Mouse (Mus musculus): ENCODE measurements at regions not wholly inside any gene's neighbourhood (a gene's known extent, or its start where the extent isn't known, plus 50 kb on each side); places are given as distances from the start of the nearest gene placed in this dataset.

DNA sequence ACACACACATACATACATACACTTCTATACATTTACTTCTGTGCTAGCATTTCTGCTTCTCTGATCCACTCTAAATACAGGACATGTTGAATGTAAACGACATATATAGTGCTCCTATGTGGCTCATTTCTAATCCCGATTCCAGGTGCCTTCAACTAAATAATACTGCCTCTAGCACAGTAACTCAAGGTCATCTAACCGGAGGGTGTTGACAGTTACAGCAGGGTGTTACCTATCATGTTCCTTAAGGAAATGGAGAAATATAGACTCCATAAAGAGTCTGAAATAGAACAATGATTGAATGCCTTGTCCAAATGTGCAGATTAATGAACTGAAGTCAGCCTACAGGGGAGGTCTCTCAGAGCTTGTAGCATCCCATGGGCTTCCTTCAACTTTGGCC lies 307.3 kb upstream of the Apob start:
- no peaks in the 10 kb centered on the region for H3K36me3 ChIP-seq
- 83% methylated on average over 3 of the region's 3 CpGs for WGBS
- H3K4me2 ChIP-seq (replicated peaks): no peak overlapping the region
- ATAC-seq (ENCODE audit: insufficient number of reproducible peaks, low FRiP score, low TSS enrichment, low read depth): no peak
- H3K4me3 ChIP-seq (replicated peaks): no peak overlapping the region
- no peaks in the 10 kb centered on the region for H3K9me3 ChIP-seq (replicated peaks)
- no peaks in the 10 kb centered on the region for H3K4me1 ChIP-seq
- H3K9ac ChIP-seq: no peak overlapping the region
- H3K27me3 ChIP-seq: no peaks in the 10 kb centered on the region
- no peak overlapping the region for H3K27ac ChIP-seq (replicated peaks)

DNA sequence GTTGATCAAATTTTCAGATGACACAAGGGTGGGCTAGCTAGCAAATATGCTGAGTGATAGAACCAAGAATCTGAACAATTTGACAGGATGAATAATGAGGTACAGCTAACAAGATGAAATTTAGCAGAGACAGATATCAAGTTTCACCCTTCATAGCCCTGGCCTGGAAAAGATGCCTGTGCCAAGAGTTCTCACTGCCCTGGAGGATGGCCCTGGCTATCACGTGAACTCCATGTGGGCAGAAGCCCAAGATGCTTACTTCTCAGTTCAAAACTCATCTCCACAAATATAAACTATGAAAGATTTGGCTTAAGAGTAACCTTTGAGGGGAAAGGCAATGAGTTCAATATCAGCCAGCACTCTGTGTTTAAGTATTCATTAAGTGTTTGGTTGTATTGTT lies 306.9 kb upstream of the Apob start:
- no peak for ATAC-seq (ENCODE audit: insufficient number of reproducible peaks, low FRiP score, low TSS enrichment, low read depth)
- H3K9ac ChIP-seq: no peak overlapping the region
- 36% methylated on average over 1 of the region's 1 CpGs for WGBS
- no peaks in the 10 kb centered on the region for H3K27me3 ChIP-seq
- no peaks in the 10 kb centered on the region for H3K4me1 ChIP-seq
- no peak overlapping the region for H3K4me3 ChIP-seq (replicated peaks)
- H3K36me3 ChIP-seq: no peaks in the 10 kb centered on the region
- no peak overlapping the region for H3K27ac ChIP-seq (replicated peaks)
- no peak overlapping the region for H3K4me2 ChIP-seq (replicated peaks)
- no peaks in the 10 kb centered on the region for H3K9me3 ChIP-seq (replicated peaks)

DNA sequence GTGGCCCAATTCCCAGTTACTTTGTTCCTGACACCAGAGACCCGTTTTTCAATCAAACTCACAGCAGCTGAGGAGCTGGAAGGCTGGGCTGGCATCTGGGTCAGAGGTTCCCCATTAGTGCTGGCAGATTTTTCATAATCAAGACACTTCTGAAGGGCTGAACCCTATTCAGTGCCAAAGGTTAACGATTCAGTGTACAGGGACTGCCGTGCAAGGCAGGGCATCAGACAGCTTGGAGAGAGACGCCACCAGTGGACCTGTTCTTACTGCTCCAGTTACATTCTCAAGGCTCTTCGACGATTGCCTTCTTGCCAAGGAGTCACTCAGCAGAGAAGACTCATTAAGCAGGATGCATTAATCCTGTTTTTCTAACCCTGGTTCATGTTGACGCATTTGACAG lies 285.5 kb upstream of the Apob start:
- no peak overlapping the region for H3K9ac ChIP-seq
- no peak for ATAC-seq (ENCODE audit: insufficient number of reproducible peaks, low FRiP score, low TSS enrichment, low read depth)
- H3K27ac ChIP-seq (replicated peaks): no peak overlapping the region
- no peak overlapping the region for H3K4me2 ChIP-seq (replicated peaks)
- no peak overlapping the region for H3K4me3 ChIP-seq (replicated peaks)
- 59% methylated on average over 7 of the region's 7 CpGs for WGBS
- H3K36me3 ChIP-seq: no peaks in the 10 kb centered on the region
- no peaks in the 10 kb centered on the region for H3K4me1 ChIP-seq
- H3K27me3 ChIP-seq: no peaks in the 10 kb centered on the region
- no peaks in the 10 kb centered on the region for H3K9me3 ChIP-seq (replicated peaks)

GRCm38 (mm10) chr12:7698324-7698944 lies 279.0 kb upstream of the Apob start:
- no peak for ATAC-seq (ENCODE audit: insufficient number of reproducible peaks, low FRiP score, low TSS enrichment, low read depth)
- no peak overlapping the region for H3K9ac ChIP-seq
- H3K9me3 ChIP-seq (replicated peaks): no peaks in the 10 kb centered on the region
- no peaks in the 10 kb centered on the region for H3K36me3 ChIP-seq
- no peak overlapping the region for H3K4me3 ChIP-seq (replicated peaks)
- 70% methylated on average over 8 of the region's 8 CpGs for WGBS
- H3K27ac ChIP-seq (replicated peaks): no peak overlapping the region
- H3K4me1 ChIP-seq: no peaks in the 10 kb centered on the region
- no peaks in the 10 kb centered on the region for H3K27me3 ChIP-seq
- H3K4me2 ChIP-seq (replicated peaks): no peak overlapping the region

GRCm38 (mm10) chr12:7709102-7709501 lies 268.3 kb upstream of the Apob start:
- no peak for ATAC-seq (ENCODE audit: insufficient number of reproducible peaks, low FRiP score, low TSS enrichment, low read depth)
- Histone ChIP-seq H3K27ac (replicated peaks) (no peak overlapping the region), H3K36me3 (no peaks in the 10 kb centered on the region), H3K9ac (no peak overlapping the region), H3K4me3 (replicated peaks) (no peak overlapping the region), H3K4me2 (replicated peaks) (no peak overlapping the region), H3K27me3 (no peaks in the 10 kb centered on the region), H3K9me3 (replicated peaks) (no peaks in the 10 kb centered on the region), H3K4me1 (no peaks in the 10 kb centered on the region)
- WGBS: 64% methylated on average over 5 of the region's 5 CpGs

DNA sequence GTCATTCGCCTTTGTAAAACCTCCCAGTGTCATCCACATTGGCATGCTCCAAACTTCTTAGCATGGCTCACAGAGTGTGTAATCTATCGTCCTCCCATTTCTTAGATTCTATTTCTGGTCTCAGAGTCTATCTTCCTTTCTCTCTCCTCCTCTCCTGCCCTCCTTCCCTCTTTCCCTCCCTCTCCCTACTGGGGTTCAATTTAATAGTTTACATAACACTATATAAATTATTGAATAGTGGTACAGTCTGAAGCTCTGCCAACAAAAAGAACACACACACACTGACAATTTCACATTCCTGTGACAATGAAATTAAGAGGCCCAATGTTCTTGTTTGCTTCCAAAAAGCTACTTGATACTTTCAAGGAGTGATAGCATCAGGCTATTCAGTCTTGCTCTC lies 267.6 kb upstream of the Apob start:
- WGBS: 70% methylated on average over 2 of the region's 2 CpGs
- no peak for ATAC-seq (ENCODE audit: insufficient number of reproducible peaks, low FRiP score, low TSS enrichment, low read depth)
- Histone ChIP-seq H3K4me1 (no peaks in the 10 kb centered on the region), H3K27ac (replicated peaks) (no peak overlapping the region), H3K27me3 (no peaks in the 10 kb centered on the region), H3K36me3 (no peaks in the 10 kb centered on the region), H3K4me2 (replicated peaks) (no peak overlapping the region), H3K9ac (no peak overlapping the region), H3K9me3 (replicated peaks) (no peaks in the 10 kb centered on the region), H3K4me3 (replicated peaks) (no peak overlapping the region)

GRCm38 (mm10) chr12:7715091-7715490 lies 262.4 kb upstream of the Apob start:
- no peak overlapping the region for H3K27ac ChIP-seq (replicated peaks)
- 86% methylated on average over 4 of the region's 4 CpGs for WGBS

DNA sequence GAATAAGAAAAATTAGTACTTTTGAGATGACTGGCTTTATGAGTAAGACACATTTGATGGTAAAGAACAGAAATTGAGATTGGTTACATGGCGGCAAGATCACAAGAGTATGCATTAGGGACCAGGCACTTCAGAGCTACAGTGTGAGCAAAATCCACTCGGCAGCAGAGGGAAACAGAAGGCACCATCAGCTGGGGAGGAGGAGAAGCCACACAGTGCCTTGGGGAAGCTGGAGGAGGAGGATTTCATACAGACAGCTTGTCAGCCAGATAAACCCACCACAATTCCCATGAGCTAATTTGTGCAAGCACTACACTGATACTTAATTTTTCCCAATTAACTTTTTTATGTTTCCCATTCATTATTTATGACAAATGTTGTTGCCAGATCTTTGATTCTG lies 258.9 kb upstream of the Apob start:
- 74% methylated on average over 2 of the region's 2 CpGs for WGBS
- Histone ChIP-seq H3K4me3 (replicated peaks) (no peak overlapping the region), H3K36me3 (no peaks in the 10 kb centered on the region), H3K27ac (replicated peaks) (no peak overlapping the region), H3K4me2 (replicated peaks) (no peak overlapping the region), H3K9ac (no peak overlapping the region), H3K9me3 (replicated peaks) (no peaks in the 10 kb centered on the region), H3K27me3 (no peaks in the 10 kb centered on the region), H3K4me1 (no peaks in the 10 kb centered on the region)
- no peak for ATAC-seq (ENCODE audit: insufficient number of reproducible peaks, low FRiP score, low TSS enrichment, low read depth)

More at GRCm38 (mm10) chr12:7715091-7715490, 262.4 kb upstream of the Apob start:
- Histone ChIP-seq H3K27me3 (no peaks in the 10 kb centered on the region), H3K4me2 (replicated peaks) (no peak overlapping the region), H3K4me3 (replicated peaks) (no peak overlapping the region), H3K36me3 (no peaks in the 10 kb centered on the region), H3K9ac (no peak overlapping the region), H3K9me3 (replicated peaks) (no peaks in the 10 kb centered on the region), H3K4me1 (no peaks in the 10 kb centered on the region)
- ATAC-seq (ENCODE audit: insufficient number of reproducible peaks, low FRiP score, low TSS enrichment, low read depth): no peak

DNA sequence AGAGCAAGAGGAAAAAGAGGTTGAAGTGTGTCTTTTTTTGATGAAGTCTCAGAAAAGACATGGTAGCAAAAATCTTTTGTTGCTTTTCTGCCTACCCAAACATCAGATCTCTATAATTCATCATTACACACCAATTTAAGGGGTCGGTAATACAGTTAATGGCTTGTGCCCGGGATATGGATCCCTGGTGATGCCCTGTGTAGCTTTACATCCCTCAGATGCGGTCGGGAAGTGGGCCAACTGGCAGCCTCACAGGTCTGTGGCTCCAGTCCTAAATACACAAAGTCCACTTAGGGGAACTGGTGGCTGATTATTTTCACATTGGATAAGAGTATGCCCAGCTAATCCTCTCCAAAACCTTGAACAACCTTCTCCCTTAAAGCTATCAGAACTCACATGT lies 258.4 kb upstream of the Apob start:
- no peaks in the 10 kb centered on the region for H3K36me3 ChIP-seq
- 74% methylated on average over 4 of the region's 4 CpGs for WGBS
- H3K9ac ChIP-seq: no peak overlapping the region
- H3K9me3 ChIP-seq (replicated peaks): no peaks in the 10 kb centered on the region
- no peak overlapping the region for H3K4me3 ChIP-seq (replicated peaks)
- H3K4me1 ChIP-seq: no peaks in the 10 kb centered on the region
- no peak overlapping the region for H3K27ac ChIP-seq (replicated peaks)
- H3K27me3 ChIP-seq: no peaks in the 10 kb centered on the region
- H3K4me2 ChIP-seq (replicated peaks): no peak overlapping the region
- ATAC-seq (ENCODE audit: insufficient number of reproducible peaks, low FRiP score, low TSS enrichment, low read depth): no peak

- Histone ChIP-seq H3K36me3 (no peaks in the 10 kb centered on the region), H3K4me2 (replicated peaks) (no peak overlapping the region), H3K9me3 (replicated peaks) (no peaks in the 10 kb centered on the region), H3K27me3 (no peaks in the 10 kb centered on the region), H3K9ac (no peak overlapping the region), H3K27ac (replicated peaks) (no peak overlapping the region), H3K4me1 (no peaks in the 10 kb centered on the region), H3K4me3 (replicated peaks) (no peak overlapping the region)
- ATAC-seq (ENCODE audit: insufficient number of reproducible peaks, low FRiP score, low TSS enrichment, low read depth): no peak
- WGBS: 82% methylated on average over 3 of the region's 3 CpGs
Observed at GRCm38 (mm10) chr12:7724992-7725391, 252.5 kb upstream of the Apob start.

DNA sequence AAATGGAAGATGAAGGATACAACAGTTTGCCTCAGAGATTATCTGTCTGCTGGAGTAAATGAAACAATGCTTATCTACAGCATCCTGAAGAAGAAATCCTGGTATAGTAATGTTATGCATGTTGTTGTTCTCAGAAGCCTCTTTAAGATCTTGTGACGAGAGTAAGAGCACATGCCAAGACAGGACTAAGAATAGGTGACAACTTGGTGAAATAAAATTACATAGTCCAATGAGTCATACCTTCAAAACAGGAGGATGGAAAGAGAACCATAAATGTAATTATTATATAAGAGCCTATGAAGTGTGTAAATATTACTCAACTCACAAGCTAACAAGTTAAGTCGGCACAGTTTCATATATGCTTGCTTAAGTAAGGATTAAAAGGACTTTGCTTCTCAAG lies 239.4 kb upstream of the Apob start:
- no peak overlapping the region for H3K27ac ChIP-seq (replicated peaks)
- H3K36me3 ChIP-seq: no peaks in the 10 kb centered on the region
- no peak overlapping the region for H3K4me3 ChIP-seq (replicated peaks)
- H3K4me1 ChIP-seq: no peaks in the 10 kb centered on the region
- H3K9me3 ChIP-seq (replicated peaks): no peaks in the 10 kb centered on the region
- no peak overlapping the region for H3K4me2 ChIP-seq (replicated peaks)
- 71% methylated on average over 2 of the region's 2 CpGs for WGBS
- no peak overlapping the region for H3K9ac ChIP-seq
- no peaks in the 10 kb centered on the region for H3K27me3 ChIP-seq
- no peak for ATAC-seq (ENCODE audit: insufficient number of reproducible peaks, low FRiP score, low TSS enrichment, low read depth)

GRCm38 (mm10) chr12:7738629-7739351 lies 238.7 kb upstream of the Apob start:
- 61% methylated on average over 3 of the region's 3 CpGs for WGBS
- no peaks in the 10 kb centered on the region for H3K9me3 ChIP-seq (replicated peaks)
- no peaks in the 10 kb centered on the region for H3K4me1 ChIP-seq
- no peak overlapping the region for H3K27ac ChIP-seq (replicated peaks)
- H3K27me3 ChIP-seq: no peaks in the 10 kb centered on the region
- H3K36me3 ChIP-seq: no peaks in the 10 kb centered on the region
- H3K4me2 ChIP-seq (replicated peaks): no peak overlapping the region
- no peak overlapping the region for H3K4me3 ChIP-seq (replicated peaks)
- no peak for ATAC-seq (ENCODE audit: insufficient number of reproducible peaks, low FRiP score, low TSS enrichment, low read depth)
- H3K9ac ChIP-seq: no peak overlapping the region

Measured in embryonic facial prominence, embryonic 15.5 days (tissue).